Mouse (Mus musculus) gastrocnemius, postnatal 10 days (tissue): ENCODE results near the gene Dlg4. TPM values are rescaled to one million over a fixed set of nuclear protein-coding genes. Genes with fewer than 3 reads are reported as not detected.
"Not testable (repeated sequence)": the region's sequence is repeated elsewhere in the genome, so short reads cannot be mapped to it uniquely, and the experiment has no call there.

Experiments
- DNase-seq: peaks from one replicate; pipeline ENCODE4 v3.0.0; 2021; ENCODE audit warnings: mixed read lengths
- total RNA-seq, 2 experiments: library from RNA; stranded (reverse); gene quantifications; 2 replicates each; pipeline ENCODE4 v1.2.3; 2021

Dlg4 gene
- total RNA-seq, 2 experiments from 2014 or later: 16.5 to 28.7 TPM

GRCm38 (mm10) chr11:69996161-69997061 lies 20.3 kb upstream of the Dlg4 start:
- peak; percentile 73 for DNase-seq

- DNase-seq: peak; percentile 94
Observed at GRCm38 (mm10) chr11:69997070-69997509, 19.7 kb upstream of the Dlg4 start.

- DNase-seq: no peak
Observed at GRCm38 (mm10) chr11:69998567-69999491, 17.9 kb upstream of the Dlg4 start.

GRCm38 (mm10) chr11:69999666-70000065 lies 17.1 kb upstream of the Dlg4 start:
- DNase-seq: no peak

- peak; percentile 88 for DNase-seq
Observed at GRCm38 (mm10) chr11:70000396-70000898, 16.3 kb upstream of the Dlg4 start, which contains the start of gene Dvl2. Dvl2 (plus strand) TSS chr11:70000595.

- no peak for DNase-seq
Observed at GRCm38 (mm10) chr11:70001159-70001558, 15.6 kb upstream of the Dlg4 start.

GRCm38 (mm10) chr11:70001865-70002264 lies 14.9 kb upstream of the Dlg4 start:
- no peak for DNase-seq

- no peak for DNase-seq
Observed at GRCm38 (mm10) chr11:70002471-70002870, 14.3 kb upstream of the Dlg4 start.

GRCm38 (mm10) chr11:70005521-70005920 lies 11.2 kb upstream of the Dlg4 start:
- no peak for DNase-seq

GRCm38 (mm10) chr11:70010033-70010432 lies 6.7 kb upstream of the Dlg4 start:
- no peak for DNase-seq

- no peak for DNase-seq
Observed at GRCm38 (mm10) chr11:70010548-70010947, 6.2 kb upstream of the Dlg4 start.

GRCm38 (mm10) chr11:70010961-70011360 lies 5.8 kb upstream of the Dlg4 start:
- no peak for DNase-seq

GRCm38 (mm10) chr11:70012931-70013330 lies 3.8 kb upstream of the Dlg4 start:
- DNase-seq: no peak

- DNase-seq: no peak
Observed at GRCm38 (mm10) chr11:70013408-70013807, 3.3 kb upstream of the Dlg4 start.

GRCm38 (mm10) chr11:70014051-70014450 lies 2.7 kb upstream of the Dlg4 start:
- no peak for DNase-seq

GRCm38 (mm10) chr11:70014880-70015558 lies 1.7 kb upstream of the Dlg4 start, which contains the start of gene Acadvl:
Acadvl (minus strand) TSS chr11:70015411.
- peak; percentile 84 for DNase-seq

- no peak for DNase-seq
Observed at GRCm38 (mm10) chr11:70015677-70016076, 1.1 kb upstream of the Dlg4 start.

- not testable (repeated sequence) for DNase-seq
Observed at GRCm38 (mm10) chr11:70016177-70016576, 565 bp upstream of the Dlg4 start.

GRCm38 (mm10) chr11:70017199-70017767 lies 541 bp downstream of the Dlg4 start:
- DNase-seq: no peak

- peak; percentile 62 for DNase-seq
Observed at GRCm38 (mm10) chr11:70018131-70018990, 1.6 kb downstream of the Dlg4 start.
